Mouse (Mus musculus): ENCODE measurements around the gene Trim69.

The Trim69 gene

DNA sequence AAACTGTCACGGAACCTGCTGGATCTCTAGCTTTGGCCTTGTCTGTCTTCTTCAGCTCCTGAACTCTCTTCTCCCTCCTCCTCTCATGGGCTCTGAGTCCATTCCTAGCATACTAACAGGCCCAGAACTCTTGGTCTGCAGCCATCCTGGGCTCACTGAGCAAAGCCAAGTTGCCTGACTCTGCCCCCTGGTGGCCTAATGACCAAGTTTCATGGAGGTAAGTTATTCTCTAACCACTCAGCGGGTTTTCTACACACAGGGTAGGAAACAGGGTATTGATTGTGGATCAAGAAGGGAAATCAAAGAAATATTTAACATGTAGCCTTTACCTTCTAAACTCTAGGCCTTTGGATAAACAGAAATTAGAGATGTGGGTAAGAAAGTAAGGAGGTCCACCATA is at the start of gene Trim69:
Gene Trim69 (plus strand): TSS at position 21 of the 400 bp plus-strand sequence.
- DNase-seq (ENCODE audit: extremely low read depth, low read depth, low spot score) = no peak

DNA sequence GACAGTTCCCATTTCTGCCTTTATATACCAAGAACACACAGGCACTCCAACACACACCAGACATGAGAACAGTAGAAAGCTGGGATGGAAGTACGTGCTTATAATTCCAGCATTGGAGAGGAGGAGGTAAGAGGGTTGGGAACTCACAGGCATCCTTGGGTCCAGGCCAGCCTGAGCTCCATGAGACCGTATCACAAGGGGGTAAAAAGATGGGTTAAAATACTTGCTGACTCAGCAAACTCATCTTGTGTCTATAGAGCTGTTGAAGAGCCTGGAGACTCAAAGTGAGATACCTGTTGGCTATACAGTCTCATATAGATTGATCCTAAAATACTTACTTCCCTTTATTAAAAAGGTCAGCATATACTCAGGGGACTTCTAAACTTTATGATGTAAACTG is 43.6 kb upstream of the Trim69 start:
- DNase-seq (ENCODE audit: extremely low read depth, low read depth, low spot score) = no peak

DNA sequence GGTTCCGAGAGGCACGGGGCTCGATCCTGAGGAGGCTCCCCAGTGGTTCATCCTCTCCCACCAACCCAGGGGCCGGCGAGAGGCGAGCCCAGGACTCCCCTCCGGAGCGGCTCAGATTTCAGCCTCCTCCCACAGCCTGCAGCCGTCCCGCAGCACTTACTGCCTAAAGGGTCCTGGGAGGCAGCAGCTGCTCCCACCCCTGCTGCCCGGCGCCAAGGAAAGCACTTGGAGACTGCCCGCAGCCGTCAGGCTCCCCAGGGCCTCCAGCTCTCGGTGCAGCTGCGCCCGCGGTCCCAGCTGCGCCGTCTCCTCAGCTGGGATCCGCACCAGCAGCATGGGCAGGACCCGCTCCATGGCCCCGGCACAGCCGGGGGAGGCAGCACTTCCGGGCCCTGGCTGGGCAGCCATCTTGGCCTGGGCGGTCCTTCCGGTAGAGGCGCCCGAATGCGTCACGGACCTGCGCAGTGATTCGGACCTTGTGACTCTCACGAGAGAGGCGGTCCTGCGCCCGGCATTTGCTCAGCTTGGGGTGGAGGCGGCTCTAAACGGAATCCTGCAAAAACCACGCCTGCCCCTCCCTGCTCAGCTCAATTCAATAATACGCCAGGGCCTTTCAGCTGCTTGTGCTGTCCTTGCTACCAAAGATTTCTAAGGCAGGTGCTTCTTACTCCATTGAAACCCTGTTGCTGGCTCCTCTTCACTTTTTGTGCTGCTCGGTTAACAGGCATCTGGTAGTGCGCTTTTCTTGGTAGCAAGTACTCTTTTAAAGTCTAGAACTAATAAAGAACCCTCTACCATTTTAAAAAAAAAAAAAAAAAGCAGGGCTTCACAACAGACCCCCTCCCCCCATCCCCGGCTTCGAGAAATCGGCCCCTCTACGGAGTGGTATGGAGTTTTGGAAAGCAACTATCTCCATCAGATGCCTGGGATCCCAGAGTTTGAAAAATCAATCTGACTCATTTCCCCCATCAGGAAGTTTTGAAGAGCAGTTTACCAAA is 42.2 kb upstream of the Trim69 start, which contains the start of gene Spg11:
Gene Spg11 (minus strand): TSS at position 426 of the 998 bp plus-strand sequence.
- DNase-seq (ENCODE audit: extremely low read depth, low read depth, low spot score) = peak; percentile 57

DNA sequence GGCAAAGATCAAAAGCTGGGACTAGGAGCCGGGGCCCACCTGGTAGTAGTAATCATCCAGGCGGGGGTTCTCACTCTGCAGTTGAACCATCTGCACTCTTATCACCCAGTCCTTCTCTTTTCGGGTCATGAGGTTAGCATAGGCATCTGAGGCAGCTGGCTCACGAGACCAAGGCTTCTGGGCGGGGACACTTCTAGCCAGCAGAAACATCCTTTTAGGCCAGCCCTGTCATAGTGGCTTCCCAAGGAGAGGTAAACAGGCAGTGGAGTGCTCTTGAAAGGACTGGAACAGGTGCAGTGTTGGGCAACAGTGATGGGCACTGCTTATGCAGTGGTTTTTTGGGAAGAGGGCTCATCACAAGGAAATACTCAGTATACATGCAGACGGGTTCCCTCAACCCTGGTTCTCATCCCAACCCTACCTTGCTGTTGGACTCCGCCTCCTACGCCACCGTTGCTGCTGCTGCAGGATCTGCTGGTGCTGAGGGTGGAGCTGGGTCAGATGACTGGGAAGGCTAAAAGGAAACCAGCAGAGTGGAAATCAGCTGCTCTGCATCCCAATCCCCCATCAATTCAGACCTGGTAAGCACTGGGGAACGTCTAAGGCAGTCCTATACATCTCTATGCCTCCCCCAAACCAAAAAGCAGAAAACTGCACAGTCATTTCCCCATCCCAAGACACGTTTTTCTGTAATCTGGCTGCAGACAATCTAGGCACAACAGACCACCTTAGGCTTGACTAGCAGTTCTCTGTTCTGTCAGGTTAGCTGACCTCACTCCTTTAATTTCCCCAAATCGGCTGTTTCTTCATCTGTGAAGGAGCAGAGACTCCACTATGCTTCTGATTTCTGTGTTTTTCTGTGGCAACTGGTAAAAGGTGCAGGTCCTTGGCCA is 34.6 kb upstream of the Trim69 start:
- no peak for DNase-seq (ENCODE audit: extremely low read depth, low read depth, low spot score)

DNA sequence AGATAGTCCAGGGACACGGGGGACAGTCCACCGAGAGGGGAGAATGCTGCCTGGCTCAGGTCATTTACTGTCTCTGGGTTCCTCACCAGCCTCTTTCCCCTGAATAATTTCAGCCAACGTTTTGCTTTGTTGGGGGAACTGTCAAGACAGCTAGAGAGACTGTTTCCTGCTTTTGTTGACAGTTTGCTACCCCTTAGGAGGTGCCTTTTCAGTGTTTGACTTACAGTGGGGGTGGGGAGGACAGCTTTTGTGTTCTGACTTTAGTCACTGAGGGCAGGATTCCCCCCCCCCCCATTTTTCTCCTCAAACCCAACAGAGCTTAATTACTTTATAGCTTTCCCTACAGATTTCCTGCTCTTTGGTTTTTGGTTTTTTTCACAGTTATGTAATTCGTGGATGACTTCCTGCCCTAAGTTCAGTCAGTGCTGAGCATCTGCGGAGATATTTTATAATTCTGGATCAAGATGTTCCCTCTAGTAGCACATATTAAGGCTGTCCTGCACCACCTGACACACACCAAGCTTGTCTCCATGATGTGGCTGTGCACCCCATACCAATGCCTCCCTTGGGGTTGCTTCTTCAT is 33.6 kb upstream of the Trim69 start:
- DNase-seq (ENCODE audit: extremely low read depth, low read depth, low spot score) = no peak

DNA sequence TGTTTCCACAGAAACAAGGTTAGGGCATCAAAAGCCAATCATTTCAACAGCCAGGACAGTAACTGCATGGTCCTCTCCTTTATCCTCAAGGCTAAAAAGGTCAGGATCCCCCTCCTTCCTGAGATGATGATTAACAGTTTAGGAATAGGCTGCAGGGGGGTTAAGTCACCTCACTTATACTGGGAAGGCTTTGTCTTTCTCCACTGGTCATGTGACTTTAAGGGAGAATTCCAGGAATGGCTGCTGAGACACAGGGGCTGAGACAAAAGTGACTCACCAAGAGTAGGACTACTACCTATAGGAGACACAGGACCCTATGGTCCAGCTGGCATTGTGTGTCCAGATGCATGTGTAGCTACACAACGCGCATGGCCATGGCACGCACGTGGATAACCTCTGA is 32.9 kb upstream of the Trim69 start:
- no peak for DNase-seq (ENCODE audit: extremely low read depth, low read depth, low spot score)

DNA sequence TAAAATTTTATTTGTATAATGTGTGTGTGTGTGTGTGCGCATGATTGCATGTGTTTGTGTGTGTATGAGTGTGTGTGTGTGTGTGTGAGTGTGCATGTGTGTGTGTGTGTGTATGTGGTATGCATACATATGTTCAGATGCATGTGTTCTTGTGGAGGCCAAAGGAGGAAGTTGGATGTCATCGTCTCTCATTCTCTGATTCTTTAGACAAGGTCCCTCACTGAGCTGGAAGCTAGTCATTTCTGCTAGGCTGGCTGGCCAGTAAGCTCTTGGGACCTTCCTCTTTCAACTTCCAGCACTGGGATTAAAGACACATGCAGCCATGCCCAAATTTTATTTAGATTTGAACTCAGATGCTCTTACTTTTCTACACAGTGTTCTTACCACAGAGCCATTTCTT is 28.4 kb upstream of the Trim69 start:
- DNase-seq (ENCODE audit: extremely low read depth, low read depth, low spot score) = no peak

DNA sequence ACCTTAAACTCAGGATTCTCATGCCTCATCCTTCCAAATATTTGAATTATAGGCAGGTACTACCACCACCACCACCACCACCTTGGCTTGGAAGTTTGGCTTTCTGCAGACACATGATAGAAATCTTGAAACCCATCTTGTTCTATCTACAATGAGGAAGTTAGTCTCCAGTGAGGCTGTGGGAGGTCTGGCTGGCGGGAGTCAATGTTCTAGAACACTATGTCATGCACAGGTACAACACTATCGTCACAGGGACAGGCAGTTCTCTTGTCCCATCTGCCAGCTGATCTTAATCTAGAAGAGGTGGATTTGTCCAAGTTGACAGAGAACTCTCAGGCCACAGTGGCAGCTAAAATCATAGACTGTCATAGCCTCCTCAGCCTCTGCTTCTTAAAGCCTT is 27.9 kb upstream of the Trim69 start:
- no peak for DNase-seq (ENCODE audit: extremely low read depth, low read depth, low spot score)

DNA sequence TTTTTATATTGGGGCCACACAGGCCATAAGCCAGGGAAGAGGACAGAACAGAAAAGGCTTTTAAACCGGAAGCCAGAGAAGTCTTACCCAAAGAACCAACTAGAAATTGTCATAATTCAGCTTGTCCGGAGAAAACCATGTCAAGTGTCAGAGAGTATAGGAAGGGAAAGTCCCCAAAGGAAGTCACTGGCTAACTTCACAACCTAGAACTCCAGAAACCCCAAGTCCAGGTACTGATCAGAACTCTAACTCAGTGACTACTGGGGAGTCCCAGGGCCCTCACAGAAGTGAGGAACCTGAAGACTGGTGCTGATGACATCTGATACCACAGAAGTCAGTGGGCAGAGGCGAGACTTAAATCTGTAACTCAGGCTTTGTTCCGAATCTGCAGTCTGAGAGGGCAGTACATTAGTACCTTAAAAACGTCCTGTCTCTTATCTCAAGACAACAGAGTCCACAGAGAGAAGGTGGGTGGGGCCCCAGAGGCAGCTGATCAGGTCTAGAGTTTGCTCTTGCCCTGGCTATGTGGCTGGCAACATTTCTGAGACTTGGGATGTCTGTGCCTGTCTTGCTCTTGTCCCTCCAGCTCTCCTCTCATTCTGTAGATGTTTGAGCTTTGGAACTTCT is 22.5 kb upstream of the Trim69 start:
- no peak for DNase-seq (ENCODE audit: extremely low read depth, low read depth, low spot score)

DNA sequence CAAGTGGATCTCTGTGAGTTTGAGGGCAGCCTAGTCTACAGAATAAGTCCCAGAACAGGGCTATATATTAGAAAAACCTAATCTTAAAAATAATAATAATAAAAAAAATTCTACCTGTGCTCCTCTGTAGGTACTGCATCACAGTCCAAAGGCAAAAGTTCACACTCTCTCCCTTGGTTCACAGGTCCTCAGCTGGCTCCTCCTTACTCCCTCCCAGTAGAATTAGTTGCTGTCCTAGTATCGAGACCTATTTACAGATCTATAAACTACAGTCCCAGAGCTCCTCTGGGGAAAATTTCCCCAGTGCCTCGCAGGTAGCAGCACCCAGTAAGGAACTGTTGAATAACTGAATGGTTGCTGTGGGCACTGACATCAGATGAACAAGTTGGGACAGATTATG is 19.7 kb upstream of the Trim69 start:
- no peak for DNase-seq (ENCODE audit: extremely low read depth, low read depth, low spot score)

DNA sequence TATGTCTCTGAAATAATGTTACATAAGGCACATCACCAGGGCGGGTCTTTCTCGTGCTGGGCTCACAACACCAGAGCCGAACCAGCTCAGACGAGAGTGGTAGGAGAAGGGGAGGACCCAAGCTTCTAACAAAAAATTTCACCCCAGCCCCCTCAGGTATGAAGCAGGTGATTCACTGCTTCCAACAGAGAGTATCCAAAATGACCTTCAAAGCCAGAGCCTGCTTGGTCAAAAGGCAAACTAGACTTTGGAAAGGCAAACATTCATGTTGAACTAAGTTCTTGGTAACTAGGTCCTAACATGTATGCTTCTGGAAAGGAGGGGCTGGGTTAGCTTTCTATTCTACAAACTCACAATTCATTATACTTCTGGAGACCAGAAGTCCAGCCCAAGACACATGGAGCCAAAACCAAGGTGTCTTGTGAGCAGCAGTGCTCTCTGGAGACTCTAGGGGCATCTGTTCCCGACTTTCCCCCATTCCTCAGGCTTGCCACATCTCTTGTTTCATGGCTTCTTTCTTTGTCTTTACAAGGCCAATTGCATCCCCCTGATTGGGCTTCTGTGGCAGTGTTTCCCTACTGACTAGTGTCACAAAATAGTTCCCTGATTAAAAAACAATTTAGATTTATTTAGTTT is 19.1 kb upstream of the Trim69 start:
- DNase-seq (ENCODE audit: extremely low read depth, low read depth, low spot score) = no peak

DNA sequence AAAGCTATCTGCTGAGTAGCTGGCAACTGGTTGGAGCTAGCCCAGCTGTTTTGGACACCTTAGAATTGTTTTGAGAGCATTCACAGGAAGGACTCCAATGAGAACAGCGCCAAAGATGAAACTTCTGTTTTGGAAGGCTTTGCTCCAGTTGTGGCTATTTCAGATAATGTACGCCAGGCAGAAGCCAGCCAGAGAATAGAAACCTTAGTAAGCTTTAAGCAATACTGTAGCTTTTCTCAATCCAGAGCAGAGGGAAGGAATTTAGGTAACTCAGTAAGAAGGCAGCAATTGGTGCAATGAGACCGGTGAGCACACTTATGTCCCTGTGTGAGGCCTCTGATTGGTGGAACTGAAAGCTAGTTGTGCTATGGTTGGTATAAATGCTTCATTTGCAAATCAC is 17.4 kb upstream of the Trim69 start:
- DNase-seq (ENCODE audit: extremely low read depth, low read depth, low spot score) = peak; percentile 59

DNA sequence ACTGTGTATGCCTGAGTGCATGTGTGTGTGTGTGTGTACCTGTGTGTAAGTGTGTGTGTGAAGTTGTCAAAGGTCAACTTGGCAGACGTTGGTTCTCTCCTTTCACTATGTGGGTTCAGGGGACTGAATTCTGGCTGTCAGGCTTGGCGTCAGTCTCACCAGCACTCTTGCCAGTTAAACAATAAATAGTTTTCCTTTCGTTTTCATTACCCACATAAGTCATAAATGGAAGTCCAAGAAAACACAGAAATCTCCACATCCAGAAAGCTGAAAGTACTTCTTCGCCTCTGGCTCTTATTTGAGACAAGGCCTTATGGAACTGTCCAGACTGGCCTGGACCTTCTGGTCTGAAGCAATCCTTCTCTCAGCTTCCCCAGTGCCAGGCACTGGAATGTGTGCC is 14.7 kb upstream of the Trim69 start:
- DNase-seq (ENCODE audit: extremely low read depth, low read depth, low spot score) = no peak

DNA sequence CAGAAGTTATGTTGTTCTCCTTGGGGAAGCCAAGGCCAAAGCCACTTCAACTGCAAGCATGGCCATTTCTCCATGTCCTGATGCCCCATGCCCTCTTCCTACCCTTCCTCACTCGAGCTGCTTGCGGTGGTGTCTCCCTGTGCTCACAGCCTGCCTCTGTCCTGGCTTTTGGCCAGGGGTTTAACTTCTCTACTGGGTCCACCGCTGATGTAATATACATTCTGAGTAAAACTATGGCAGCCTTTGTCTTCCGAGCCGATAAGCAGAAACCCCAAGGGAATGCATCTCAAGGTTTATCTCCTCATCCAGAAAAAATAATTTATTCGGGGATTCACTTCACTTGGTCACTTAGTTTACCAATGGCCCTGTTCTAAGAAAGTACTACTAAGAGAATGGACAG is 13.8 kb upstream of the Trim69 start:
- no peak for DNase-seq (ENCODE audit: extremely low read depth, low read depth, low spot score)

DNA sequence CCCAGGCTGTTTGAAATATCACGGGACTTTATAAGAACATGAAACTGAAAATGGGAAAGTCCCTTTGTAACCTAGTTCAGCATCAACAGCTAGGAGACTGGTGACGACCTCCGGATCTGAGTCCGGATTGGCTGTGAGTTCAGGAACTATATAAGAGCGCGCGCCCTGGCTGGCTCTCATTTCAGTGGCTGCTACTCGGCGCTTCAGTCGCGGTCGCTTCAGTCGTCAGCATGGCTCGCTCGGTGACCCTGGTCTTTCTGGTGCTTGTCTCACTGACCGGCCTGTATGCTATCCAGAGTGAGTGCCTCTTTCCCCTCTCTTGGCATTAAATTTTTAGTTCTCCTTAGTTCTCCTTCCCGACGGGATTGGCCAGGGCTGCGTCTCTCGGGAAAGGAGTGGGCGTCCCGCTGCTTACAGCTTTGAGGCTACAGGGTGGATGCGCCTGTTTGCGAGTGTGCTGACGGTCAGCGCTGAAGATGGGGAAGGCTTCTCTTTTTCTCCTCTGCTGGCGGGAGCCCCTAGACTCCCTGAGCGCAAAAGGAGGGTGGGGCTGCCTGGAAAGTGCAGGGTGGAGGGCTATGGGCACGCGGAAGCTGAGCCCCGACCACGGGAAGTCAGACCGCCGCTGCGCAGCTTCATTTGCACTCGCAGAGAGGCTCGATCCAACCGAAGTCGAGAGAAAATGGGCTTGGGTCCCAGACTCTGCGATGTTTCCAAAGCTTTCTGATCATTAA is 12.8 kb upstream of the Trim69 start, which contains the start of gene B2m:
Gene B2m (plus strand): TSS at position 179 of the 734 bp plus-strand sequence.
- peak; percentile 65 for DNase-seq (ENCODE audit: extremely low read depth, low read depth, low spot score)

DNA sequence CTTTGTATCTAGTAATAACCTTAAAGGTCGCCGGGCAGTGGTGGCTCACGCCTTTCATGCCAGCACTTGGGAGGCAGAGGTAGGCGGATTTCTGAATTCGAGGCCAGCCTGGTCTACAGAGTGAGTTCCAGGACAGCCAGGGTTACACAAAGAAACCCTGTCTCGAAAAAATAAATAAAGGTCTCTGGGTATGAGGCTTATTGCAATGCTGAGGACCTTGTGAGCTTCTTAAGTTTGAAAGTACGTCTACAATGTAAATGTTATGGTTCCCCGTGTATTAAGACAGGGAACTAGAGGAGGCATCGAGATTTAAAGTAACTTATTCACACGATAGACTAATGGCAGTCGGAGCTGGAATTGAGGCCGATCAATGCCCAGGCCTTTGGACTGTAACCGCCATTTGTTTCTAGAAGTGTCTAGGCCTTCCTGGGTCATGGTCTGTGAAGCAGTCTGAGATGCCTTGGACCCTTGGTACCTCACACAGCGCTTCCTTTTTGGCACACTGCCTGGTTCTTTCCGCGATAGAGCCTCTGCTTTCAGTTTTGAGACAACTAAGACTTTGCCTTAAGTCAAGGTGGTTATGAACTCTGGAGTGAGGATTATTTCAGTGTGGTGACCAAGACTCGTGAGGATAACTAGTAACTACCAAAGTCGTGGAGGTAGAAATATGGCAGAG is 12.1 kb upstream of the Trim69 start:
- DNase-seq (ENCODE audit: extremely low read depth, low read depth, low spot score) = no peak

DNA sequence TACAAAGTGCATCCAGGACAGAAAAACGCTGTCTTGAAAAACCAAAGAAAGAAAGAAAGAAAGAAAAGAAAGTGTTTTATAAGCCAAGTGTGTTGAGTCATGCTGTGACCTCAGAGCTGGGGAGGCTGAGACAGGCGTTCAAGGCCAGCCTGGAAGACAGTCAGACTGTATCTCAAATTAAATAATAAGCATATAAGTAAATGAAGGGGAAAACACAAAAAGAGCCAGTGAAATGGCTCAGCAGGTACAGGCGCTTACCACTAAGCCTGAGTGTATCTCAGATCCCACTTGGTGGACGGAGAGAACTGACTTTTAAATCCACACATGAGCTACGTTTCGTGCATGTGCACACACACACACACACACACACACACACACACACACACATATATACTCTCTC is 11.2 kb upstream of the Trim69 start:
- DNase-seq (ENCODE audit: extremely low read depth, low read depth, low spot score) = no peak

DNA sequence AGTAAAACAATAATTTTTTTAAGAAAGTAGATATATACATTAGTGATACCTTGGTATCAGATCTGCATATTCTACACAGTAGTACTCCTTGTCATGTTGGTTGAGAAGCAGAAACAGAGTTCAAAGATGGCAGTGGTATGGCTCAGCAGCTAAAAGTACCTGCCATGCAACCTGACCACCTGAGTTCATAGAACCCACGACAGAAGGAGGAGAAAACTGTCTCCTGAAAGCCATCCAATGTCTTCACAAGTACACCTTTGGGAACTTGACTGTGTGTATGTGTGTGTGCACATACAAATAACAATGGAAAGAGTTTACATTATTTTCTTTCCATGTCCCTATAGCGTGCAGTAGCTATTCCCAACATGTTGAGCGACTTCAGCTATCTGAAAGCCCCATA is 10.8 kb upstream of the Trim69 start:
- DNase-seq (ENCODE audit: extremely low read depth, low read depth, low spot score) = no peak

DNA sequence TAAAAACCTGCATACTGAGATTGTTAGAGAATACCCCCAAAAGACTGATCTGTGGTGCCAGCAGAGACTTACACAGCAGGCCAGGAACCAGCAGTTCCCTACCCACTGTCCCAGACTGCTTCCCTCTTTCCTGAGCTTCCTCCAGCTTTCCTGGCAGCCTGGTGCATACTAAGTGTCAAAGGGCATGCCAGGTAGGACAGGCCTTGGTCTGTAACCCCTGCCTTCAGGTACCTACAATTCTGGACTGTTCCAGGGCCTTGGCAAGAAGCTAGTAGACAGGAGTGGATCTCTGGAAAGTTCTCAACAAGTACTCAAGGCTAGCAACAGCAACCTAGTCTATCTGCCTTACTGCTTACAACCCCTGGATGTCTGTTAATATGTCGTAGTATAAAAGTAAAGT is 9.3 kb upstream of the Trim69 start:
- DNase-seq (ENCODE audit: extremely low read depth, low read depth, low spot score) = no peak
